Mouse (Mus musculus) liver, embryonic 14.5 days (tissue): ENCODE results near the gene Xntrpc.

Experiments
- CTCF ChIP-seq: IDR thresholded peaks from 2 replicates; pipeline ENCODE4 v1.5.1; 2016; ENCODE audit warnings: antibody characterized with exemption, low read depth, control low read depth
- EP300 ChIP-seq: IDR thresholded peaks from 2 replicates; pipeline ENCODE4 v1.6.1; 2016; ENCODE audit warnings: antibody characterized with exemption, low read depth

DNA sequence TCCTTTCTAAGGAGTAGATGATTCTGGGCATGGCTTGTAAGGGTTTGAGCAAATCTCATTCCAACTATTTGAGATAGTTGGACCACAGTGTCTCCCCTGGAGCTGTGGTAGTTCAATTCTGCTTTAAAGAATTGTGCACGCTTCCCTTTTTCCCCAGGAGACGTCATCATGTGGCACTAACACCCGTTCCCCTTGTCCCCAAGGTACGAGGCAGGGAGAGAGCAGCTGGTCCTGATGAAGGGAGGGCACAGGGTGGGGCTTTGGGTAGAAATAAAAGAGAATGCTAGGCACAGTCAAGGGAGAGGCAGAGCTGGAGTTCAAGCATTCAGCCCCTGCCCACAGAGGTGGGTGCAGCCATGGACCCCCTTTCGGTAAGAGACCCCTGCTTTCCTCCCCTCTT, 17.3 kb downstream of the Xntrpc start, which contains the start of gene Trpc2:
- TF ChIP-seq CTCF (no peak), EP300 (no peak)
